Mouse (Mus musculus): ENCODE results near the gene Cyp2w1. TPM values are rescaled to one million over a fixed set of nuclear protein-coding genes. Genes with fewer than 3 reads are reported as not detected.
"Not testable (repeated sequence)": the region's sequence is repeated elsewhere in the genome, so short reads cannot be mapped to it uniquely, and the experiment has no call there.

Cyp2w1 gene
- total RNA-seq, 2 experiments from 2014 or later, result not detected

DNA sequence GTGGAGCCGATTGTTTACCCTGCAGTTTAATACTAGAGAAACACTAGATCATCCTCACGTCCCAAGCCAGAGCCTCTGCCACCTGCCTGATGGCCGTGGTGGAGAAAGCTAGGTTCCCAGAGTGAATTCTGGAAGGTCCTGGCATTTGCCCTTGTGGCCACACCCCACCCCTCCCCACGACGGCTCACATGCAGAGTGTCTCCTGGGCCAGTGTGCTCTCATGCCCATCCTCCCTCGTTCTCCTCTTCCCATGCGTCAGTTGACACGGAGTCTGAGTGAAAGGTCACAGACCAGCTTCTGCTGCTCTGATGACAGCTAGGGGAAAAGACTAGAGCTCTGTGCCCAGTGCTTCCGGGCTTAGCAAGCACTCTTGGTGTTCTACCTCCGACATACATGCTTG lies 32.1 kb downstream of the Cyp2w1 start:
- peak; percentile 68 for DNase-seq

DNA sequence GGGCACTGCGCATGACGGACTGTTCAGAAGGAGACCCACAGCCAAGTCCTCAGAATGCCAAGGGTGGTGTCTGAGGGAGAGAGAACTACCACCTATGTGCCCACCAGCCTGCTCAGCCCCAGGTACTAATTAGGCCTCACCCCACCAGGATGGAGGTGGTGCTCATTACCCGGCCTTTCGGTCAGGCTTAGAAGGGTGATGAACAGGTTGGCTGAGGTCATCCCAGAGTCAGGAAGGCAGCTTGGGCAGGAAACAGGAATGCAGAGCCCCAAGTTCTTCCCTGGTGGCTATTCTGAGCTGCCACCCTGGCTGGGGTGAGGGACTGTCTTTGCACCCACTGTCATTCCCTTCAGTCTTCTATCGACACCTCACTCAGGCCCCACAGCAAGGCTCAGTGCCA lies 33.6 kb downstream of the Cyp2w1 start:
- no peak for DNase-seq

DNA sequence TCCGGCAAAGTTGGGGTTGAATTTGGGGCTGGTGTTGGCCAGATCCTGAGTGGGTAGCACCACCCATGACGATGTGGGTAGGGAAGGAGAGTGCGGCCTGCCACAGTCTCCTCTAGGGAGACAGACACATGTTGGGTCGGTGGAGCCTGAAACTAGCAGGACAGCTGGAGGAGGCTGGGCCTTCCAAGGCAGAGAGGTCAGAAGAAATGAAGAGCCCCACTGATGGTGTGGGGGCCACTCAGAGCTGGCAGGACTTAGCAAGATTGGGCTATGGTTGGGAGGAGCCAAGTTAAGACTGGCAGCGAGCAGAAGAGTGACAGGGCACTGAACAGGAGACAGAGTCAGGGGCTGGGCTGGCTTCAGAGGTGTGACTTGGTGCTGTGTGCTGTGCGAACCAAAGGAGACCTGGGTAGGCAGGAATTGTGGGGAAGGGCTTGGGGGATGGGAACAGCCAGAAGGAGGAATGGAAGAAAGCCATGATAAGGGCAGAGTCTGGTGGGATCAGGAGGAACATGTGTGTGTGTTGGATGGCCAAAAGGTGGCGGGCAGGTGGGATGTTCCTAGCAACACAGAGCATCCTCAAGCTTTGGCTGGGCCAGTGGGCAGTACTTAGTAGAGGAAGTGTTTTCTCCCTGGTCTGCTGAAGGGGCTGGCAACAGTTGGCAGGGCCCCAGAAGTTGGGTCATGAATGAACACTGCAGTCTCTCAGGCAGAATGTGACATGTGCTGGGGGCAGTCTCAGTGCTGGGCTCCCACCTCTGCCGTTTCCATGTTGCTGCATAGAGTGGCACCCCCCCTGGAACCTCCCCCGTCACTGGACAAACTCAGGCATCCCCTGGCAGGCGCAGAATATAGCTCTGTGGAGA lies 35.1 kb downstream of the Cyp2w1 start:
- peak; percentile 69 for DNase-seq

DNA sequence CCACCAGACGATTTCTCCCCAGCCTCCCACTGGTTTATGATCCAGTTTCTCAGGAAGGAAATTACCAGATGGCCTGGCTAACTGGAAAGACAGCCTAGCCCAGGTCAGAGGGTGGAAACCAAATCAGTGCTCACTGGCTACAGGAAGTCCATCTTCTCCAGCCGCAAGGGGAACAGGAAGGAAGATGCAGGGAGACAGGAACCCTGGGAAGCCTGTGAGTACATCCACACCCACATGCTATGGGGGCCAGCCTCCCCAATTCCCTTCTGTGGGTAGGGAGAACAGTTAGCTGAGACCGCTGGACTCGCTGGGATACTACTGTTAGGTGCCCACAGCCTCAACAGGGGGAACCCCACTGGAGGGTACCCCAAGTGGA lies 35.8 kb downstream of the Cyp2w1 start:
- DNase-seq, result peak; percentile 47

DNA sequence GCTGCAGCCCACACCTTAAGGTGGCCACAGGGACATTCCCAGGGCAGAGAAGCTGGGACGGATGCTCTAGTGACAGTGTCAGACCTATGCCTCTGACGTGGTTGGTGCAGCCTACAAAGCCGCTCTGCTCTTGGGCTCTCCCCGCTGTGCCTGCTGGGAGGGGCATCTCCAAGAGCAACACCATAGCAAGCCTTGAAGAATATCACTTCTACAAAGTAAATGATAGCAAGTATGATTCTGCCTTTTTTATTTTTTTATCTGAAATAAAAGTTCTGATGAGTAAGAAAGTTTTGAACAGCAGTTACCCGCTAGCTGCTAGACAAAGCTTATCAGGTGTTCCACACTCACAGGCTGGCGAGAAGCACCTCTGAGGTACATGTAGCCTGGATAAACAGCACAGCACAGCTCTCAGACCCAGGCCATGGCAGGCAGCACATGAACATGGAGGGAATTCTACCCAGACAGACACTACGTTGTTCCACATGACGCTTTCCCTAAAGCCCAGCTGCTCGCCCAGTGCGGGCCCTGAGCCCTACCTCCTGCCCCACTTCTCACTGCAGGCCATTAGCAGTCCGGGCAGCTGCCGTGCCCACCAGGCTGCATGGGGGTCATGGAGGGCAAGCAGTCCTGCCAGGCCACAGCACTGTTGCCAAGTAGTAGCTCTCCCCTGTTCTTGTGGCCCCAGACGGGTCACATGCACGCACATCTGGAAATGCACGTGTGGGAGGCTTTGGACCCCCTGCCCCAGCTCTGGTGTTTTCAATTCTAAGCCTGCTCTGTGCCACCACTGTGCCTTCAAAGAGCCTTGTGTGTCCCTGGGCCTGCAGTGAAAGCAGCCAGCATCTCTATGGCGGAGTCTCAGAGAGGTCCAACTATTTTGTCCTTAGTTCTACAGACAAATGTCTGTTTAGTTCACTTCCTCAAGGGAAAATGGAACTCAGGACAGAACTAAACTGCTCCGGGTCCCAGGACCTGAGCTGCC lies 36.6 kb downstream of the Cyp2w1 start:
- no peak for DNase-seq

DNA sequence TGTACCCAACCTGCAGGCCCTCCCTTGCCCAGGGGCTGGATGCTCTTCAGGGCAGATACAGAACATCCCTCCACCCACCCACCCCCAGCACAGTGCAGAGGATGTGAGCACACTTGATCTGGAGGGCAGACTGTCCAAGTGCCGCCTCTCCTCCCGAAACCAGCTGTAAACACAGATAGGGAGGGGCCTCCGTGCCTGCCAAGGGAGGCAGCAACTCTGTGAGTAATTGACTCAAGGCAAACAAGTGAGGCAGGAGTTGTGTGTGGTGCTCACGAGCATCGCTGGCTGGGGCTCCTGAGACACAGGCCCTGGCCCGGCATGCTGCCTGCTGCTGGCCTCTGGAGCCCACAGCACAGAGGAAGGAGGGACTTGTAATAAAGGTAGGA lies 37.3 kb downstream of the Cyp2w1 start:
- peak; percentile 68 for DNase-seq

DNA sequence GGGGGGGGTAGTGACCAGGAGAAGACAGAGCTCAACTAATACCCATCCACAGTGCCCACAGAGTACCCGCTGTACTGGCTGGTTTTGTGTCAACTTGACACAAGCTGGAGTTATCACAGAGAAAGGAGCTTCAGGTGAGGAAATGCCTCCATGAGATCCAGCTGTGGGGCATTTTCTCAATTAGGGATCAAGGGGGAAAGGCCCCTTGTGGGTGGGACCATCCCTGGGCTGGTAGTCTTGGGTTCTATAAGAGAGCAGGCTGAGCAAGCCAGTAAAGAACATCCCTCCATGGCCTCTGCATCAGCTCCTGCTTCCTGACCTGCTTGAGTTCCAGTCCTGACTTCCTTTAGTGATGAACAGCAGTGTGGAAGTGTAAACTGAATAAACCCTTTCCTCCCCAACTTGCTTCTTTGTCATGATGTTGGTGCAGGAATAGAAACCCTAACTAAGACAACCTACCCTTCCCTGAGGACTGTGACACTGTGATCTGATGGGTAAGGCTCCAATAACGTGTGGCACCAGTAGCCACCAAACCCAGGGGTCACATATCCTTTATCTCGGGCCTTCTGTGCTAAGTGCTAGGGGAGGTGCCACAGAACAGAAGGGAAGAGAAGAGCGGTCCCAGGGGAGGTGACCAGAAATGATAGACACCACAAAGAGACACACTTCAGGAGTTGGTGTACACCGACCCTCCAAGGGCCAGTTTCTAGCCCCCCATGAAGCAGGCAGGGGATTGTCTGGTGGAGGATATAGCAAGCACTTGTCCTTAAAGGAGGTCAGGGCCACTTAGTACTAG lies 38.1 kb downstream of the Cyp2w1 start:
- not testable (repeated sequence) for DNase-seq

DNA sequence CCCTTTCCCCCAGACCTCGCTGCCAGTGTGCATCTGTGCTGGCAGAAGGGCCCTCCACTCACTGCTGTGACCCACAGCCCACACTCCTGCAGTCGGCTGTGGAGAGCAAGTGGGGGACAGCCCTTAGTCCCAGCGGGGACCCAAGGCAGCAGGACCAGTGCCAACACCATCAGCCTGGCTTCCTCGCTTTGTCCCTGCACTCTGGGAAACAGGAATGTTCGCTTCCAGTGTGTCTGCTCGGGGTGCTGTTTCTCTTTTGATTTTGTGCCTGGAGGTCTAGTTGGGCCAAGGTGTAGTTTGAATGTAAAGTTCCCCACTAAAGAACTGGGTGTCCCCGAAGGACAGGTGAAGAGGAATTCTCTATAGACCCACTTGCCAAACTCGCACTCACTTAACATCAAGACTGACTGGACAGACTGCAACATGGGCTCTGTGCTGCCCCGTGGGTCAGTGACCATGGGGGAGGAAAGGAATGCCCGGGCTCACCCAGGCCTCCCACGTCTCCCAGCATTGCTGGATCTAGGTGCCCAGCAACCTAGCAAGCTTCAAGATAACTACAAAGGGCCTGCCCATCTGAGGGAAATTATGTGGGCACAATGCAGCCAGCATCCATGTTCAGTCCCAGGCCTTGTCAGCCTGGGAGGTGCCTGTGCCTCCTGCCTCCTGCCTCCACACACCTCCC lies 39.0 kb downstream of the Cyp2w1 start:
- peak; percentile 57 for DNase-seq

DNA sequence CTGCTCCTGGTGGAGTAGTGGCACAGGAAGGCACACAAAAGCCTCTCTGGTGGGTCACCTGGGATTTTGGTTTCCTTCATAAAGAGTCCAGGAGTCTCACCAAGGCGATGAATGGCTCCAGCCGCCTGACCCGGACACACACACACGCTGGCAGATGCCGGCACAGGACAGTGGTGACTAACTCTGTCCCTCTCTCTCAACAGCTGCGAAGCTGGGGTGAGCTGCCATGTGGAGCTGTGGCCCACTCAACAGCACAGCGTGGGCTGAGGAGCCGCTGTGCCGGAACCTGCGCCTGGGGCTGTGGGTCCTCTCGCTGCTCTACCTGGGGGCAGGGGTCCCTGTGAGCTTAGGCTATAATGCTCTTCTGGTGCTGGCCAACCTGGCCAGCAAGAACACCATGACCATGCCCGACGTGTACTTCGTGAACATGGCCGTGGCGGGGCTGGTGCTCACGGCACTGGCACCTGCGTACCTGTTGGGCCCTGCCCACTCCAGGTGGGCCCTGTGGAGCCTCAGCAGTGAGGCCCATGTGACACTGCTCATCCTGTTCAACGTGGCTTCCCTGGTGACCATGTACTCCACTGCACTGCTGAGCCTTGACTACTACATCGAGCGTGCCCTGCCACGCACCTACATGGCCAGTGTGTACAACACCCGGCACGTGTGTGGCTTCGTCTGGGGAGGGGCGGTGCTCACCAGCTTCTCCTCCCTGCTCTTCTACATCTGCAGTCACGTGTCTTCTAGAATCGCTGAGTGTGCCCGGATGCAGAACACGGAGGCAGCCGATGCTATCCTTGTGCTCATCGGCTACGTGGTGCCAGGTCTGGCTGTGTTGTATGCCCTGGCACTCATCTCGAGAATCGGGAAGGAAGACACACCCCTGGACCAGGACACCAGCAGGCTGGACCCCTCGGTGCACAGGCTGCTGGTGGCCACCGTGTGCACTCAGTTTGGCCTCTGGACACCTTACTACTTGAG lies 40.1 kb downstream of the Cyp2w1 start:
- no peak for DNase-seq

DNA sequence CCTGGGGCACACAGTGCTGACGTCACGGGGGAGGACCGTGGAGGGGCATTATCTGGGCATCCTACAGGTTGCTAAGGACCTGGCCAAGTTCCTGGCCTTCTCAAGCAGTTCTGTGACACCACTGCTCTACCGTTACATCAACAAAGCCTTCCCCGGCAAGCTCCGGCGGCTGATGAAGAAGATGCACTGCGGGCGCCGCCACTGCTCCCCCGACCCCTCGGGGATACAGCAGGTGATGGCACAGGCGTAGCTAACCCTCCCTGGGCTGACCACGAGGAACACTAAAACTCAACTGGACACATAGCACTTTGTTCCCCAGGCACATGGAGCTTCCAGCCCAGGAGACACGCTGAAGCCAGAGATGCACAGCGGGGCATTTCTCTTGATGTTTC lies 40.8 kb downstream of the Cyp2w1 start:
- DNase-seq, result no peak

DNA sequence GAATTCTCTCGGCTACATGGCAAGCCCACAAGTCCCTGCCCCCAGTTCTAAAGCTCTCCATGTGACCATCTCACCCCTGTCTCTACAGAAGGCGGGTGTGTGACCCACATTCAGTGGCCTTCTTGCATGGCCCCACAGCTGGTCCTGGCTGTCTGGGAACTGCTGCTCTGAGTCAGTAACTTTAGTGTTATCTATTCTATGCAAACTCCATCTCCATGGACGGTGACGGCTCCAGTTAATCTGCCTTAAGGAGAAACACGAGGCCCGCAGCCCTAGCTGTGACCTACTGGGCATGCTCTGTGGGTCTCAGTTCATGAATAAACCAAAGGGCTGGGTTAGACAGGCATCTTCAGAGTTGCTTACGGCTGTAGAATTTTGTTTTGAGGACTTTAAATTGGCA lies 42.0 kb downstream of the Cyp2w1 start:
- no peak for DNase-seq

DNA sequence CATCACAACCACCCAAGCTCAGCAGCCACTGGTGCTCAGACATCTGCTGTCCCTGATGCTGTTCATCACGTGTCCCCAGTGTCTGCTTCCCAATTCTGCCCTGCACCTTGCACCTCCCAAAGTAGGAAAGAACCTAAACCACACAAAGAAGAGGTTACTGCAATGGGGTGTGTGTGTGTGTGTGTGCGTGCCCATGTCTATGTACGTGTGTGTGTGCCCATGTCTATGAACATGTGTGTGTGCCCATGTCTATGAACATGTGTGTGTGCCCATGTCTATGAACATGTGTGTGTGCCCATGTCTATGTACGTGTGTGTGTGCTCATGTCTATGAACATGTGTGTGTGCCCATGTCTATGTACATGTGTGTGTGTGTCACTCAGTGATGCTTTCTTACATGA lies 43.1 kb downstream of the Cyp2w1 start:
- DNase-seq, result no peak

DNA sequence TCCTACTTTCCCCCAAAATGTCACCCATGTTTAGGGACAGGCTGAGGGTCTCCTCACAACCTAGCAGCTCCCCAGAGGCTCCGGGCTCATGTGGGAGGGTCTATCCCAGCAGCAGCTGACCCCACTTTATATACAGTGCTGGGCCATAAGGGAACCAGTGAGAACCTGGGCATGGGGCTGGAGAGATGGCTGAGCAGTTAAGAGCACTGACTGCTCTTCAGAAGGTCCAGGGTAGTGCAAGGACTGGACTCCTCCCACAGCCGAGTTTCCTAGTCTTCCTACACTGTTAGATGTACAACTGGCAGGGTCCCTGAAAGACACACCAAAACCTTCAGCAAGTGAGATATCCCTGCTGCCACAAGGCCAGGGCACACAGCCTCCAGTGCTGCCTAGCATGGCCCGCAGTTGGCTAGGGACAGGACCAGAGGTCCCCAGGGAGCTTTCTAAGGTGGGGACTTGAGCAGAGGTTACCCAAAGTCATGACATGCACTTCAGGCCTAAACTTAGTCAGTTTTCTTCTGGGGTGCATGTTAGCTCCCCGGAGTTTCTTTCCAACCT lies 45.0 kb downstream of the Cyp2w1 start:
- no peak for DNase-seq

DNA sequence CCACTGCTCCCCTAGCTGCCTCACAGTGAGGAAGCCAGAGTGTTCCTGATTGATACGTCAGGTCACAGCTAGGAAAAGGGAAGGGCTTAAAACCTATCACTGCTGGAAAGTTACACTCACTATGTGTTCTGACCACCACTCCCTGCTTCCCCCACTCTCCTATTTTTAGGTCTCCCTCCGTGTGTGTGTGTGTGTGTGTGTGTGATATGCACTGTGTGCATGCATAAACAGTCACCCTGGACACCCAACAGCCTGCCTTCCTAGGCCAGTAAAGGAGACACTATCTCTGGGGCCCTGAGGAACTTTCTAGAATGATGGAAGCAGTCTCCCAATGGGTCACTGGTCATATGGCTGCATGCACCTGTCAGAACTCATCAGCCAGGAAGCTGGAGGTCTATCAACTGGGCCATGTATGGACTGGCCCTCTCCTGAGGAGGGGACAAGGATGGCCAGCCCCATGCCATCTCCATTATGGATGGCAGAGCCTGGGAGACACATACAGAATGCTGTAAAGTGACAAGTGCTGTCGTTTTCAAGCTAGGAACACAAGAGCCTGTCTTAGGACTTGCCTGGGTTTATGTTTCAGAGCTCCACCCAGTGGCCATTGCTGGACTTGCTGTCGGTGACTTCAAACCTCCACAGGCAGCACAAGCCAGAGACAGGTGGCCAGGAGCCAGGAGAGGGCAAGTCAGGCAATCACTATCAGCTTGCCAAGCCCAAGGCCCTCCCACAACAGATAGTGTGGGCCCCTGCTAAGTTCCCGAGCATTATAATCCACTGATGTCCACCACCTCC lies 45.7 kb downstream of the Cyp2w1 start:
- peak; percentile 98 for DNase-seq

DNA sequence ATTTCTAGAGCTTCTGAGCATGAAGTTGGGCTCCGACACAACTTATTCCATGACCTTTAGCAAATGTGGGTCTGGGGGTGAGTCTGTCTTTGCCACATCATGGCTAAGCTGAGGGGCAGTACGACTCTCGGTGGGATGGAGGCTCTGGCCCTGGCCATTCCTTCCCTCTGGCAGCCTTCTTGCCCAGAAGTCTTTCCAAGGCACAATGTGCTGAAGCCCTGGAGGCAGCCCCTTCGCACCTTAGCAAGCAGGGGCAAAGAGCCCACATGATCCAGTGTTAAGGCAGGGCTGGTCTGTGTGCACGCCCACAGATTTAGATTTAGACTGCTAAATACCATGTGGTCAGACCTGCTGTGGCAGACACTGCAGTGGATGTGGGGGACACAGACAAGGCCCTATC lies 46.4 kb downstream of the Cyp2w1 start:
- DNase-seq, result no peak

DNA sequence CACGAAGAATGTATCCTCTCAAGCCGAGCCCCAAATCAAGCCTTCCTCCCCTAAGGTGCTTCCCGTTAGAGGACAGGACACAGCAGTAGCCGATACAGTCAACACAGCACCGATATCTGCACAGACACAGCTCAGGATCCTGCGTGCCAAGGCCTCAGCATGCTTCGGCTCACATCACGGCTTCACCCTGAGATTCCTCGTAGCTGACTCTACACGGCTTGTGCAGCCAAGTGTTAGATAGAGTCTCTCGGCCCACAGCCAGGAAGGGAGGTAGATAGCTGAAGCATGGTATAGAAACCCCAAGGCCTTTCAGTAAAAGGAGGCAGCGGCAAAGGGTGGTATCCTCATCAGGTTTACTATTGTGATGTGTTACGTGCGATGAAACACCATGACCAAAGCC lies 47.6 kb downstream of the Cyp2w1 start:
- no peak for DNase-seq

DNA sequence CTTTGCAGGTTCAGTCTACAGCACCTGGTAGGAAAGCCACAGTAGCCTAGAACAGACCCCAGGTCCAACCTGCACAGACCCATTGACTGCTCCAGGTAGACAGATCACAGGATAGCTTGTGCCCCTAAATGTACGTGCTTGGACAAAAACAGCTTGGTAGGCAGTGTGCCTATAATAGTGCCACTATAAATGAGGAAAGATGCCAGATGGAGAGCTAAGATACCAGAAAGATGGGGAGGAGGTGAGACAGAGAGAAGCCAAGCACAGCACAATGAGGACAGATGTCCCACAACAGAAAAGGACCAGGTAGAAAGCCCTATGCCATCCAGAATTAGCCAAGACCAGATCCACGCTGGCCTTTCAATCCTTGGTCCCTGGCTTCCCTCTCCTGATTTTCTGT lies 49.7 kb downstream of the Cyp2w1 start:
- no peak for DNase-seq

DNA sequence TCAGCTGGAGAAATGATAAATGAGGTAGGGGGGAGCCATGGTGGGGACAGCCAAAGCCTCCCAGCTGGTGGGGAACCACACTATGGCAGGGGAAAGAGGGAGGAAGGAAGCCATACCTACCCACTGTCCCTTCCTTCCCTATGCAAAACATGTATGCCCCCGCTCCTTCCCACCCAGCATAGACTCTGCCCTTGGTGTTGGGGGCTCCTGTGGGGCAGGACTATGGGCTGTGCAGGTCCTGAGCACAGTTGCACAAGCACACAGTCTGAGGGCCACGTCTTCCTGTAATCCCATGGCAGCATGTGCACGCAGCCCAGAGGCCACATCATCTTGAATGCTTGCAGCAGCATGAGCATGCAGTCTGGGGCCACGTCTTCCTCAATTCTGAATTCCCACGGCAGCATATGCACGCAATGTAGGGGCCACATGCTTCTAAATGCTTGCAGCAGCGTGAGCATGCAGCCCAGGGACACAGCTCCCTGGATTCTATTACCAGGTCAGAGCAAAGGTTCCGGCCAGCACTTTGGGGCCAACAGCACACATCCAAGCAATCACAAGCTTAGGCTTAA lies 51.4 kb downstream of the Cyp2w1 start:
- no peak for DNase-seq

DNA sequence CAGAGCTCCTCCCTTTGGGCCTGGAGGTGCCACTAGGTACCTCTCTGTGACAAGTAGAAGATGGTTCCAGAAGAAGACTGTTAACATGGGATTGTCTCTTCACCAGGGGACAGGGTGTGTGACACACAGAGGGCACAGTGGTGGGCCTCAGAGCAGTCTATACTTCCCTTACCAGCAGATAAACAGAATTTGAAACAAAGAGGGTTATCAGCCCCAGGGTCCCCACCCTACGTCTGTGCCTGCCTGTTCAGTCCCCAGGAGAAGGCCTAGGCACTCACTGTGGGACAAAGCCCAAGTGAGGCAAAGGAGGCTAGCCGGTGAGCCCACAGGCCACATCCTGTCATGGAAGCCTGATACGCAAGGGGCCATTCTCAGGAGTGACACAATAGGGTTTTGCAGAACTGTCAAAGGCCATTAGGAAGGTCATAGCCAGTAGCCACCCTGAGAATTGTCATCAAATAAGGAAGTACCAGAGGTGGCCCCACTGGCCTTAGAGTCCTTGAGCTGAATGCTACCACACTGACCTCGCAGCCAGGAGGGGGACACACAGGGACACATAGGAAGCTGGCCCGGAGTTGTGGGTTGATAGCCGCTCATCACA lies 52.5 kb downstream of the Cyp2w1 start, which contains the start of gene C130050O18Rik:
Gene C130050O18Rik, plus strand, starts transcription at position 480 of the 601 bp plus-strand sequence.
- no peak for DNase-seq

All from heart, postnatal 4 days (tissue).